Mouse (Mus musculus) kidney, embryonic 16.5 days (tissue): Measurements from ENCODE around the gene Rarg. TPM values are rescaled to one million over a fixed set of nuclear protein-coding genes. Genes with fewer than 3 reads are reported as not detected.

Experiments
- ATAC-seq: fragments of 200-750 bp; cut with Nextera tagmentation; 2 replicates; pipeline ENCODE4 v1.8.0; 2017; ENCODE audit warnings: moderate TSS enrichment; ENCODE audit not compliant: low FRiP score, low TSS enrichment
- H3K27ac ChIP-seq: fragments of 300-500 bp; sonication (generic); 2 replicates; pipeline ENCODE4 v1.5.1; 2014; ENCODE audit warnings: low read length
- H3K27me3 ChIP-seq: fragments of 300-500 bp; sonication (generic); 2 replicates; pipeline ENCODE4 v1.6.1; 2014; ENCODE audit warnings: low read length, control low read depth, mixed read lengths; ENCODE audit not compliant: insufficient read depth
- H3K36me3 ChIP-seq: fragments of 300-500 bp; sonication (generic); 2 replicates; pipeline ENCODE4 v1.6.1; 2014; ENCODE audit warnings: low read length, control low read depth, mixed read lengths; ENCODE audit not compliant: insufficient read depth
- H3K4me1 ChIP-seq: fragments of 300-500 bp; sonication (generic); 2 replicates; pipeline ENCODE4 v1.6.1; 2014; ENCODE audit warnings: low read length, control low read depth, mixed read lengths; ENCODE audit not compliant: insufficient read depth
- H3K4me2 ChIP-seq: fragments of 300-500 bp; sonication (generic); replicated peaks from 2 replicates; pipeline ENCODE4 v1.6.1; 2014; ENCODE audit warnings: low read depth, low read length
- H3K4me3 ChIP-seq: fragments of 300-500 bp; sonication (generic); 2 replicates; pipeline ENCODE4 v1.5.1; 2014; ENCODE audit warnings: mild to moderate bottlenecking, low read length
- H3K9ac ChIP-seq: fragments of 300-500 bp; sonication (generic); replicated peaks from 2 replicates; pipeline ENCODE4 v1.6.1; 2014; ENCODE audit warnings: low read length
- H3K9me3 ChIP-seq: fragments of 300-500 bp; sonication (generic); 2 replicates; pipeline ENCODE4 v1.6.1; 2016; ENCODE audit warnings: low read length, control low read depth
- WGBS: fragments of 180-500 bp; shearing (Covaris S2); extraction: QIAGEN DNeasy Blood & Tissue Kit; methylation state at CpG from one replicate; pipeline ENCODE4 v1.1.7; 2014; 5-methylcytosine and 5-hydroxymethylcytosine counted together
- polyA plus RNA-seq: library from polyadenylated mRNA; unstranded; fragments of >200 nt; fragmentation: Nextera tagmentation; extraction: Ambion mirVana; gene quantifications from 2 replicates; pipeline ENCODE4 v1.2.1, GENCODE M21; 2015

Gene Rarg
- 31.9 and 35.4 TPM in 2 replicates for polyA plus RNA-seq

DNA sequence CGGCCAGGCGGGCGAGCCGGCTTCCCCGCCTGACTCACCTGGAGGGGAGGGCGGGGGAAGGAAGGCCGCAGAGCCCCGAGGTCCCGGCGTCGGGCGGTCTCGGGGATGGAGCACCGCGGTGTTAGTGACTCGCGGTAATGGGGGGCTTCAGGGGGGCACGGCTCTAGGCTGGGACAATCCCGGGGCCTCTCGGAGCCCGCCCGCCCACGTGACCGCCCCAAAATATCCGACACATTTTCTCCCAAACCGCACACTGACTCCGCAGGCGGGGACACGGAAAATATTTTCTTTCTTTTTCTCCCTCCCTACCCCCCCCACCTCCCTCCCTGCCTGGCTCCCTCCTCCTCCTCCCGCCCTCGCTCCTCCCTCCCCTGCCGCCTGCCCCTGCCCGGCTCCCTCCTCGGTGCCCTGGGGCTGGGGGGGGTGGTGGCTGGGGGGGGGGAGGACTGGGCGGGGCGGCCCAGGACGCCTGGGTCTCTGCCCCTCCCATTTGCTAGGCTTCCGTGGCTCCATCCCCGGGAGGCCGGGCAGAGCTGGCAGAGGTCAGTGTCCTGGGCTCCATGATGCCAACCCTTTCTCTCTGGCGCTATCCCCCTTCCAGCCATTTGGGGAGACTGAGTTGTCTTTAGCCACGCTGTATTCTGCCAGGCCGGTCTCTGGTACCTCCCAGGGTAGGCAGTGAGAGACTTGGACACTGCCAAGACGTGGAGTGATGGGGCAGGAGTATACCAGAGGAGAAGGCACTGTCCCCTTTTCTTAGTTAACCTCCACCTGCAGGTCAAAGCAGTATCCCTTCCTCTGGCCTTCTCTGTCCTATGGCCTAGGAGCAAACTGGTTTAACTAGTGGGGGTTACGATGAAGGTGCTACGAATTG lies at the start of gene Rarg:
Rarg (minus strand) TSS at position 316 of the 874 bp plus-strand sequence.
- Histone ChIP-seq H3K27me3 (no peaks in the 10 kb centered on the region), H3K4me1 (peaks cover 41% of the 10 kb centered on the region), H3K4me2 (peak within 1 kb of the TSS; percentile 92), H3K27ac (peak within 1 kb of the TSS; percentile 37), H3K9me3 (no peaks in the 10 kb centered on the region), H3K9ac (peak within 1 kb of the TSS; percentile 67), H3K4me3 (peak within 1 kb of the TSS; percentile 55), H3K36me3 (peaks cover under 1% of the 10 kb centered on the region; the same call in 1 of the 2 replicates)
- 2% methylated on average over 39 of the region's 46 CpGs for WGBS
- peak; percentile 60 for ATAC-seq

DNA sequence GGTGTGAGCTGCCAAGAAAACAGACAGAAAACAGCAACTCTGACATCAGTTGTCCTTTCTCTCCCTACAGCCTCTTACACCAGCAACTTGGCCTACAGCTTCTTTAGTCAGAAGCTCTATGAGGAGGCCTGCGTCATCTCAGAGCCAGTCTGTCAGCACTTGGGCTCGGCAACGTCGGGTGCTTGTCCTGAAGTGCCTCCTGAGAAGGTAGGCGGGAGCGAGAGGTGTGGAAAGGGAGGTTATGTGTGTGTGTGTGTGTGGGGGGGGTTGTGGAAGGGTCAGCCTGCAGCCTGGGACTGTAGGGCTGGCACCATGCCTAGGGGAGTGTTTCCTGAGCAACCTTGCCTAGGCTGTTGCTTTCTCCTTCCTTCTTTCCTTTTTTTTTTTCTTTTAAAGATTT lies 45.2 kb upstream of the Rarg start:
- no peak for ATAC-seq
- peaks cover 67% of the 10 kb centered on the region for H3K36me3 ChIP-seq
- no peak overlapping the region for H3K4me2 ChIP-seq
- H3K4me3 ChIP-seq: no peak overlapping the region
- no peak overlapping the region for H3K27ac ChIP-seq
- no peaks in the 10 kb centered on the region for H3K9me3 ChIP-seq
- no peaks in the 10 kb centered on the region for H3K4me1 ChIP-seq
- no peak overlapping the region for H3K9ac ChIP-seq
- 69% methylated on average over 6 of the region's 6 CpGs for WGBS
- no peaks in the 10 kb centered on the region for H3K27me3 ChIP-seq

DNA sequence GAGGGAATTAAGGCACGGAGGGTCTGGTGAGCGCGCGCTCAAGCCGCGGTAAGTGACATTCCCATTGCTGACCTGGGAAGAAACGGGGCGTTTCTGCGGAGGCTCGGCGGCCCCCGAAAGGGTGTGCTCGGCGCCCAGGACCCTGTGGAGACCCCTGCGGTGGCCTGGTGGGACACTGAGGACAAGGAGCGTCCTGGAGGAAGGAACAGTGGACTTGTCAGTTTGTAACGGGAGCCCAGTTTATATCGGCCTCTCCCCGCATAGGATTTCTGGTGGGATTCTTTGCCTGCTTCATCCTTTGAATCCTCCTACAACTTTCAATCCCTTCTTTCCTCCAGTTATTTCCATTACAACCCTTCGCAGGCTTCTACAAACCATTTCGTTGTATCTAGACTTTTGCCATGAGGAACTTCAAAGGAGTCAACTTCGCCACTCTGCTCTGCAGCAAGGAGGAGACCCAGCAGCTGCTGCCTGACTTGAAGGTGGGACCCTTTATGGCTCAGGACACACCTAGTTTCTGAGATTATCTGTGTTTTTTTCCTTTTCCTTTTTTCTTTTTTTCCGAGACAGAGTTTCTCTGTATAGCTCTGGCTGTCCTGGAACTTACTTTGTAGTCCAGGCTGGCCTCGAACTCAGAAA lies 39.2 kb upstream of the Rarg start:
- H3K4me3 ChIP-seq: peak overlapping the region; percentile 68
- ATAC-seq: peak; percentile 58; the same call in 1 of the 2 replicates
- H3K27ac ChIP-seq: no peak overlapping the region
- peaks cover 25% of the 10 kb centered on the region for H3K36me3 ChIP-seq
- peaks cover 8% of the 10 kb centered on the region for H3K4me1 ChIP-seq
- H3K4me2 ChIP-seq: peak overlapping the region; percentile 73
- H3K9me3 ChIP-seq: no peaks in the 10 kb centered on the region
- 3% methylated on average over 24 of the region's 24 CpGs for WGBS
- H3K27me3 ChIP-seq: no peaks in the 10 kb centered on the region
- H3K9ac ChIP-seq: peak overlapping the region; percentile 71

DNA sequence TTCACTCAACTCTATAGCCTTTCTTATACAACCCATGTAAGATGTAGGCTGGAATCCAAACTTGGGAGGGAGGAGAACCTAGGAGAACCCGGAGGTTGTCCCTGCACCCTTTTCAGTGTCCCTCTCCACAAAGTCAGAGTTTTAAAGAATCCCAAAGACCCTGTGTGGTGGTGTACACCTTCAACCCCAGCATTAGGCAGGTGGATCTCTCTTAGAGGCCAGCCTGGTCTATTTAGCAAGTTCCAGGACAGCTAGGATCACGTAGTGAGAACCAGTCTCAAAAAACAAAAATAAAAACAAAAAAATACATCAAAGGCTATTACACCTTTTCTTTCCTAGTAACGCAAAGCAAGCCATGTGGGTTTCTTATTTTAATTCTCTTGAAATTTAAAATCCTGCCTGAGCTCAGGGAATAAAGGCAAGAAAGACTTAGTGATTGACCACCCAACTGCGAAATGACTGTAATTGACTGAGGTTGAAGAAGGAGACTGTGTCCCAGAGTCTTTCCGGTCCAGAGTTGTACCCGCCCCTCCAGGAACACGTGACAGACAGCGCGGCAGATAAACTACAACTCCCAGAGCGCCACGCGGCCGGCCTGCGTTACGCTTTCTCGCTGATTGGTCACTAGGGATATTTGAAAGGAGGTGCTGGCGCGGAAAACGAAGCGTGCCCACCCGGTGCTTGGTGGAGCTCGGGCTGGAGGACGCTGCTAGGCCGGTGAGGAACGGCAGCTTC lies 38.5 kb upstream of the Rarg start, which contains the start of gene Espl1:
Espl1 (plus strand) TSS at position 634 of the 735 bp plus-strand sequence.
- H3K9ac ChIP-seq: peak within 1 kb of the TSS; percentile 71
- H3K9me3 ChIP-seq: no peaks in the 10 kb centered on the region
- H3K4me2 ChIP-seq: peak within 1 kb of the TSS; percentile 73
- H3K36me3 ChIP-seq: peaks cover 19% of the 10 kb centered on the region
- ATAC-seq: peak; percentile 99
- H3K27ac ChIP-seq: peak within 1 kb of the TSS; percentile 48
- H3K4me3 ChIP-seq: peak within 1 kb of the TSS; percentile 68
- no peaks in the 10 kb centered on the region for H3K27me3 ChIP-seq
- WGBS: 6% methylated on average over 25 of the region's 25 CpGs
- peaks cover 8% of the 10 kb centered on the region for H3K4me1 ChIP-seq

DNA sequence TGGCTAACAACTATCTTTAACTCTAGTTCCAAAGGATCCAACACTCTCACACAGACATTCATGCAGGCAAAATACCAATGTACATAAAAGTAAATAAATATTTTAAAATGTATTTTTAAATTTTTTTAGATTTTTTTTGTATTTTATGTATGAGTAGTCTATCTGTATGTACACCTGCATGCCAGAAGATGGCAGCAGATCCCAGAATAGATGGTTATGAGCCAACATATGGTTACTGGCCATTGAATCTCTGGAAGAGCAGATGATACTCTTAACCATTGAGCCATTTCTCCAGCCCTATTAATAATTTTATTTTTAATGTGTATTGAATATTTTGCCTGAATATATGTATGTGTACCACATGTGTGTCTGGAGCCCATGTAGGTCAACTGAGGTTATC lies 30.1 kb upstream of the Rarg start:
- no peak for ATAC-seq

DNA sequence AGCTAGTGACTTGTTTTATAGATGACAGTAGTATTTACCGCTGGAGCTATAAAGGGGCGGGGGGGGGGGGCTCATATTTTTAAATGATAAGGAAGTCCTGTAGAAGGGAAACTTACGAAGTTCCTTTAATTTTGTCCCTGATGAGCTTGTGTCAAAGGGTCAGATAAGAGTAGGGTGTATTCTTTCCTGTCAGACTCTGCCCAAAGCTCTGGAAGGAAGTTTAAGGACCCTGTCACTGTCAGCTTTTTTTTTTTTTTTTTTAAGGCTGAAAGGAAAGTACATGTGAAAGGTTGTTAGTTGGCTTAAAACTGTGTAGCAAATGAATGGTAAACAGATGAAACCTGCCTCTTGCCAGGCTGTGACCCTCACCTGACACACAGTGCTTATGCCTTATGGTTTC lies 26.3 kb upstream of the Rarg start:
- Histone ChIP-seq H3K27ac (no peak overlapping the region), H3K4me3 (no peak overlapping the region), H3K4me2 (no peak overlapping the region), H3K36me3 (peaks cover 14% of the 10 kb centered on the region; the same call in 1 of the 2 replicates), H3K27me3 (no peaks in the 10 kb centered on the region), H3K9me3 (no peaks in the 10 kb centered on the region), H3K4me1 (peaks cover 17% of the 10 kb centered on the region), H3K9ac (no peak overlapping the region)
- no peak for ATAC-seq
- WGBS: 70% methylated on average over 3 of the region's 3 CpGs

More for the DNA sequence above, 30.1 kb upstream of the Rarg start:
- Histone ChIP-seq H3K36me3 (0 out of 2 replicates have a peak, but pooled peaks cover 3% of the 10 kb centered on the region), H3K4me3 (no peak overlapping the region), H3K27ac (no peak overlapping the region), H3K9me3 (no peaks in the 10 kb centered on the region), H3K4me2 (no peak overlapping the region), H3K27me3 (no peaks in the 10 kb centered on the region), H3K9ac (no peak overlapping the region), H3K4me1 (peaks cover 6% of the 10 kb centered on the region; the same call in 1 of the 2 replicates)

DNA sequence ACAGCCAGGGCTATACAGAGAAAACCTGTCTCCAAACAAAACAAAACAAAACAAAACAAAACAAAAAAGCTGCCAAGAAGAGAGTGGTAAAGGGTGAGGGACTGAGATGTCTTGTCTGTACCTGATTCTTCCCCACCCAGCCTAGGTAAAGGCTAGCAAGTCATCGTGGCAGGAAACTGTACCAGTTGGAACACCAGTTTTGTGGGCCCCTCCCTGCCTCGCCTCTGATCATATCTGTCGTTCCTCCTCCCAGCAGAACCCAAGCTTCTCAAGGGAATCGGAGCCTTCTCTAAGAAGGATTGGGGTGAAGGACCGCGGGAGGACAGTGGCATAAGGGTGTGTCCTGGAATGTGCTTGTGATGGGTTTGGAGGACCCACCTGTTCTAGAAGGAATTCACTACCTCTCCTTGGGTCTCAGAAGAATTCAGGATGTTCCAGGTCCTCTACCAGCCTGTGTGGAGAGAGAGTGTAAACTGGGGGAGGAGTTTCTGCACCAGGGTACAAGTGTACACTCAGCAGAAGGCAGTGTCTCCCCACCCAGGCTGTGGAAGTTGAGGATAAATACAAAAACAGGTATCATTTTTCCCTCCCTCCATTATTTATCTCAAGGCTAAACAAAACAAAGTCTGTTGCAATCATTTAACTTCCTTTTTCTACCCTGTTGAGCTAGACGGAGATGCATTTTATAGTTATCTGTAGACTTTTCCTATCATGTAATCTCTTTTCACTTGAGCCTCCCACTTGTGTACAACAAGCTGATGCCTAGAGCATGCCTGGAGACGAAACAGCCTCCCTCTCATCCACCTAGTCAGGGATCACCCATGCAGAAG lies 25.4 kb upstream of the Rarg start:
- H3K9me3 ChIP-seq: no peaks in the 10 kb centered on the region
- peaks cover 19% of the 10 kb centered on the region for H3K4me1 ChIP-seq
- no peak for ATAC-seq
- H3K36me3 ChIP-seq: peaks cover 14% of the 10 kb centered on the region; the same call in 1 of the 2 replicates
- no peak overlapping the region for H3K27ac ChIP-seq
- WGBS: 83% methylated on average over 8 of the region's 8 CpGs
- no peak overlapping the region for H3K4me3 ChIP-seq
- no peaks in the 10 kb centered on the region for H3K27me3 ChIP-seq
- no peak overlapping the region for H3K4me2 ChIP-seq
- no peak overlapping the region for H3K9ac ChIP-seq

DNA sequence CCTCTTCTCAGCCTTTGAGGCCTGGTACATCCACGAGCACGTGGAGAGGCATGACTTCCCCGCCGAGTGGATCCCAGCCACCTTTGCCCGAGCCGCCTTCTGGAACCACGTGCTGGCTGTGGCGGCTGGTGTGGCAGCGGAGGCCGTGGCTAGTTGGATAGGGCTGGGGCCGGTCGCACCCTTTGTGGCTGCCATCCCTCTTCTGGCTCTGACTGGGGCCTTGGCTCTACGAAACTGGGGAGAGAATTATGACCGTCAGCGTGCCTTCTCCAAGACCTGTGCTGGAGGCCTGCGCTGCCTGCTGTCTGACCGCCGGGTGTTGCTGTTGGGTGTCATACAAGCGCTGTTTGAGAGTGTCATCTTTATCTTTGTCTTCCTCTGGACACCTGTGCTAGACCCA lies 23.3 kb upstream of the Rarg start:
- H3K9ac ChIP-seq: peak overlapping the region; percentile 88; the same call in 1 of the 2 replicates
- ATAC-seq: no peak
- WGBS: 93% methylated on average over 19 of the region's 19 CpGs
- H3K27ac ChIP-seq: no peak overlapping the region
- no peak overlapping the region for H3K4me2 ChIP-seq
- H3K4me1 ChIP-seq: peaks cover 19% of the 10 kb centered on the region
- 0 out of 2 replicates have a peak overlapping the region, but pooled peaks have one; percentile 79 for H3K4me3 ChIP-seq
- H3K36me3 ChIP-seq: peaks cover 14% of the 10 kb centered on the region; the same call in 1 of the 2 replicates
- H3K9me3 ChIP-seq: no peaks in the 10 kb centered on the region
- no peaks in the 10 kb centered on the region for H3K27me3 ChIP-seq
